In the genomic region with DNA sequence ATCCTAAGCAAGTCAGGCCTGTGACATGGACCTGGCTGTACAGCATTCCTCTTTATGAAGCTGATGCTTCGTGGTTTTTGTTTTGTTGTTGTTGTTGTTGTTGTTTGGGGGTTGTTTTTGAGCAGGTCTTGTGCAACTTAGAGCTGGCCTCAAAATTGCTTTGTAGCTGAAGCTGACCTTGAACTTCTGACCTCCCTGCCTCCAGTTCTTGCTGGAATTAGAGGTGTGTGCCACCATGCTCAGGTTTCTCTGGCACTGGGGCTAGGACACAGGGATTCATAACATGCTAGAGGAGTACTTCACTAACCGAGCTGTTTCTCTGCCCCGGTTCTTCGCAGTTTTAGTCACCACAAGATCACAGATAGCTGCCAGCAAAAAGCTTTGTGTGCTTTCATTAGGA, we compare ENCODE assay signal across 13 mouse cellular contexts.
"Had no signal": no experiment of that assay in that cellular context is flagged by ENCODE, and none has a peak within 500 bp of the region (broad histone marks: within the 10 kb centered on the region; RNA-seq: fewer than 3 reads in every experiment).

No protein-coding gene starts in this region.

- DNase-seq: gastrocnemius, adult 2 months; gastrocnemius, postnatal 10 days; gastrocnemius, postnatal 25 days; heart, adult 18-20 months; heart, postnatal 4 days; kidney, adult 18-20 months; kidney, adult 8-10 months; kidney, postnatal 10 days; kidney, postnatal 25 days; kidney, postnatal 4 days; liver; liver, embryonic 13.5 days; liver, postnatal 0 days had no signal
